Mouse (Mus musculus) midbrain, postnatal 0 days (tissue): ENCODE measurements around the gene Sh3rf1. TPM values are rescaled to one million over a fixed set of nuclear protein-coding genes. Genes with fewer than 3 reads are reported as not detected.

ENCODE experiments used
- ATAC-seq: fragments of 200-750 bp; cut with Nextera tagmentation; 2 replicates; pipeline ENCODE4 v1.8.0; 2017; ENCODE audit warnings: moderate number of reproducible peaks, mild to moderate bottlenecking, moderate TSS enrichment, moderate library complexity; ENCODE audit not compliant: low FRiP score
- DNase-seq: peaks from one replicate; pipeline ENCODE4 v3.0.0-alpha.2; 2015; ENCODE audit warnings: low spot score
- H3K27ac ChIP-seq: fragments of 300-500 bp; sonication (generic); 2 replicates; pipeline ENCODE4 v1.5.1; 2014; ENCODE audit warnings: low read depth, mild to moderate bottlenecking, low read length, mixed read lengths
- H3K27me3 ChIP-seq: fragments of 300-500 bp; sonication (generic); 2 replicates; pipeline ENCODE4 v1.6.1; 2014; ENCODE audit warnings: low read length, control low read depth, mixed read lengths; ENCODE audit not compliant: insufficient read depth
- H3K36me3 ChIP-seq: fragments of 300-500 bp; sonication (generic); 2 replicates; pipeline ENCODE4 v1.6.1; 2014; ENCODE audit warnings: low read length, control low read depth, mixed read lengths; ENCODE audit not compliant: insufficient read depth
- H3K4me1 ChIP-seq: fragments of 300-500 bp; sonication (generic); 2 replicates; pipeline ENCODE4 v1.6.1; 2014; ENCODE audit warnings: mild to moderate bottlenecking, control low read depth, antibody characterized with exemption, low read length, mixed read lengths; ENCODE audit not compliant: insufficient read depth
- H3K4me2 ChIP-seq: fragments of 300-500 bp; sonication (generic); 2 replicates; pipeline ENCODE4 v1.6.1; 2014; ENCODE audit warnings: low read depth, mild to moderate bottlenecking, low read length, mixed read lengths; ENCODE audit not compliant: poor library complexity, severe bottlenecking
- H3K4me3 ChIP-seq: fragments of 300-500 bp; sonication (generic); 2 replicates; pipeline ENCODE4 v1.5.1; 2014; ENCODE audit warnings: low read depth, mild to moderate bottlenecking, low read length, moderate library complexity
- H3K9ac ChIP-seq: fragments of 300-500 bp; sonication (generic); replicated peaks from 2 replicates; pipeline ENCODE4 v1.6.1; 2014; ENCODE audit warnings: mild to moderate bottlenecking, low read length, moderate library complexity, mixed read lengths; ENCODE audit not compliant: poor library complexity, severe bottlenecking
- H3K9me3 ChIP-seq: fragments of 300-500 bp; sonication (generic); 2 replicates; pipeline ENCODE4 v1.6.1; 2016; ENCODE audit warnings: low read length, control low read depth
- CTCF ChIP-seq: IDR thresholded peaks from 2 replicates; pipeline ENCODE4 v1.5.1; 2016; ENCODE audit warnings: antibody characterized with exemption, mild to moderate bottlenecking
- WGBS: fragments of 180-500 bp; shearing (Covaris S2); extraction: QIAGEN DNeasy Blood & Tissue Kit; methylation state at CpG from one replicate; pipeline ENCODE4 v1.1.7; 2014; 5-methylcytosine and 5-hydroxymethylcytosine counted together
- polyA plus RNA-seq: library from polyadenylated mRNA; unstranded; fragments of >200 nt; fragmentation: Nextera tagmentation; extraction: Ambion mirVana; gene quantifications from 2 replicates; pipeline ENCODE4 v1.2.1, GENCODE M21; 2015
- total RNA-seq: library from RNA; depleted of rRNA; stranded (reverse); fragments of >200 nt; gene quantifications from 2 replicates; pipeline ENCODE4 v1.2.3, GENCODE M21; 2014

Sh3rf1 gene
- total and polyA plus RNA-seq, 2 experiments from 2014 or later = 23.9 to 37.5 TPM

DNA sequence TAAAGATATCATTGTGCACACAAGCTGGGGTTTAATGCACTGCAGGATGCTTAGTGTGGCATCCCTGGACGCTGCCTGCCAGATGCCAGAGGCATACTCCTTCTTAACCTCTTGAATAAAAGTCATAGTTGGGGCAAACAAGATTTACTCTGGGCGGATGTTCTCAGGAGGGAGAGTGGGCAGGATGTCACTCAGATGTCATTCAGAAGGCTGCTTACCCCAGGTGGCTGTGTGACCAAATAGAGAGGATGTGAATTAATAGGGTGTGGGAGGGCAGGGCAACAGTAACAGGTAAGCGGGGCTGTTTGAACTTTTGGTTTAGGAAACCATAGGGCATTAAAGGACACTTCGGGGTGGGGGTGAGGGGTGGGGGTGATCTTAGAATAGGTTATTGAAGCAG lies 37.7 kb downstream of the Sh3rf1 start:
- H3K4me1 ChIP-seq = no peaks in the 10 kb centered on the region
- H3K36me3 ChIP-seq = no peaks in the 10 kb centered on the region
- H3K9ac ChIP-seq = no peak overlapping the region
- DNase-seq (no peak), ATAC-seq (no peak)
- no peak overlapping the region for H3K27ac ChIP-seq
- no peak overlapping the region for H3K4me2 ChIP-seq
- H3K9me3 ChIP-seq = no peaks in the 10 kb centered on the region
- H3K27me3 ChIP-seq = no peaks in the 10 kb centered on the region
- no peak for TF ChIP-seq CTCF
- no peak overlapping the region for H3K4me3 ChIP-seq
- WGBS = 56% methylated on average over 4 of the region's 4 CpGs

DNA sequence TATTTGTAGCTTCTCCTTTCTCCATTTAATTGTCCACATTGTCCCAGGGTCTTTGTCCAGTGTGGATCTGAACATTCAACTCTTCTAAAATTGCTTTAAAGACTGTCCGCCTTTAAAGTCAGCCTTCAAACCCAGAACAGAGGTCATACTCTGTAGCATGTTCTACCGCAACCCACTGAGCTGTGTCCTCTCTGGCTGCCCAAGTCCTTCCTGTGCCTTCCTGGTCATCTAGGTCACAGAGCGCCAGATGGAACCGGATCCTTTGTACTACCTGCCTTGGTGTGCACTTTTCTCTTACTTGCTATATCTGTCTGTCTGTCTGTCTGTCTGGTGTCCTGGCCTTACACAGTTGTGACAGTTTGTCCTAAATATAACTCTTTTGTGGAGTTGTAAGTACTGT lies 40.0 kb downstream of the Sh3rf1 start:
- Histone ChIP-seq H3K4me1 (no peaks in the 10 kb centered on the region), H3K36me3 (no peaks in the 10 kb centered on the region), H3K9me3 (no peaks in the 10 kb centered on the region), H3K27ac (no peak overlapping the region), H3K4me3 (no peak overlapping the region), H3K4me2 (no peak overlapping the region), H3K9ac (no peak overlapping the region), H3K27me3 (no peaks in the 10 kb centered on the region)
- no peak for TF ChIP-seq CTCF
- no peak for ATAC-seq
- no peak for DNase-seq
- 96% methylated on average over 4 of the region's 4 CpGs for WGBS

DNA sequence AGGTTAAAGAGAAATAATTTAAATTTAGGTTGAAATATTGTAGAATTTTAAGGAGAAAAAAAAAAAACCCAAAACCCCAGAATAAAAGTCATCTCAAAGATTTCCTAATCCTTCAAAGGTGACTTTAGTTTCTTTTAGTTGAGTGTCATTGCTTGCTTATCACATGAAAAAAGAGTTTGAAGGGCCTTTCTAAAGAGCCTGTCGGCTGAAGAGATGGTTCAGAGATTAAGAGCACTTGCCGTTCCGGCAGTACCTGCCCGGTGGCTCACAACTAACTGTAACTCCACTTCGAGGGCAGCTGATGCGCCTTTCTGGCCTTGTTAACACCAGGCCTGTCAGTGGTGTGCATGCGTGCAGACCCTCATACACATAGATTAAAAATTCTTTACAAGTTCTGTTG lies 41.2 kb downstream of the Sh3rf1 start:
- DNase-seq (no peak), ATAC-seq (no peak)
- no peak for TF ChIP-seq CTCF
- Histone ChIP-seq H3K27ac (no peak overlapping the region), H3K4me2 (no peak overlapping the region), H3K4me1 (no peaks in the 10 kb centered on the region), H3K9ac (no peak overlapping the region), H3K27me3 (no peaks in the 10 kb centered on the region), H3K36me3 (no peaks in the 10 kb centered on the region), H3K9me3 (no peaks in the 10 kb centered on the region), H3K4me3 (no peak overlapping the region)
- 47% methylated on average over 7 of the region's 7 CpGs for WGBS

DNA sequence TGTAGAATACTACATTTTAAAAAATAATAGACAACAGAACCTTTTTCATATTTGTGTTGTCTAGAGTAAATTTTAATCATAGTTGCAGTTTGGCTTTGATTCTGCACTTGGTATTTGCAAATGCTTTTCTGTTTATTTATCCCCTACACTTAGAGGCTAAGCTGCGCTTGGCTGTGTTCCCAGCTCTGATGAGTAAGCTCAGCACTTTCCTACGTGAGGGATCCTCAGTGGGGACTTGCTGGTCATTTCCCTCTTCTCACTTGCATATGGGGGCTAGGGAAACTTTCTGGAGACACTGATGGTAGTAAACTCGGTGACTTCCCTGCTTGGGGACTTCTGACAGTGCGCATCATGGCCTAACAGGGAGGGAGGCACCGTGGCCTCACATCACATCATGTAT lies 41.7 kb downstream of the Sh3rf1 start:
- no peaks in the 10 kb centered on the region for H3K4me1 ChIP-seq
- no peak for TF ChIP-seq CTCF
- no peak overlapping the region for H3K27ac ChIP-seq
- H3K9me3 ChIP-seq = no peaks in the 10 kb centered on the region
- H3K4me3 ChIP-seq = no peak overlapping the region
- WGBS = 65% methylated on average over 5 of the region's 5 CpGs
- no peak overlapping the region for H3K9ac ChIP-seq
- no peaks in the 10 kb centered on the region for H3K27me3 ChIP-seq
- no peak overlapping the region for H3K4me2 ChIP-seq
- H3K36me3 ChIP-seq = no peaks in the 10 kb centered on the region
- DNase-seq (peak; percentile 70), ATAC-seq (no peak)

DNA sequence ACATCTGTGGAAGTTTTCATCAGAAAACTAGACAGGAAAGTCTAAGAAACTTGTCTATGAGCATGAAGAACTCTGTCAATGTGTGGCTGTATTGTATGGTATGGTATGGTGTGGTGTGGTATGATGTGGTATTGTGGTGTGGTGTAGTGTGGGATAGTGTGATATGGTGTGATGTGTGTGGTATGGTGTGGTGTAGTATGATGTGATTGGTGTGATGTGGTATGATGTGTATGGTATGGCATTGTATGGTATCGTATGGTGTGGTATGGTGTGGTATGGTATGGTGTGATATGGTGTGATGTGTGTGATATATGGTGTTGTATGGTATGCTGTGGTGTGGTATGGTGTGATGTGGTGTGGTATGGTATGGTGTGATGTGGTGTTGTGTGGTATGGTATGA lies 43.4 kb downstream of the Sh3rf1 start:
- Histone ChIP-seq H3K4me2 (no peak overlapping the region), H3K36me3 (no peaks in the 10 kb centered on the region), H3K4me3 (no peak overlapping the region), H3K9ac (no peak overlapping the region), H3K27ac (no peak overlapping the region), H3K9me3 (no peaks in the 10 kb centered on the region), H3K27me3 (no peaks in the 10 kb centered on the region), H3K4me1 (no peaks in the 10 kb centered on the region)
- ATAC-seq (no peak), DNase-seq (no peak)
- 97% methylated on average over 1 of the region's 1 CpGs for WGBS
- TF ChIP-seq CTCF = no peak

DNA sequence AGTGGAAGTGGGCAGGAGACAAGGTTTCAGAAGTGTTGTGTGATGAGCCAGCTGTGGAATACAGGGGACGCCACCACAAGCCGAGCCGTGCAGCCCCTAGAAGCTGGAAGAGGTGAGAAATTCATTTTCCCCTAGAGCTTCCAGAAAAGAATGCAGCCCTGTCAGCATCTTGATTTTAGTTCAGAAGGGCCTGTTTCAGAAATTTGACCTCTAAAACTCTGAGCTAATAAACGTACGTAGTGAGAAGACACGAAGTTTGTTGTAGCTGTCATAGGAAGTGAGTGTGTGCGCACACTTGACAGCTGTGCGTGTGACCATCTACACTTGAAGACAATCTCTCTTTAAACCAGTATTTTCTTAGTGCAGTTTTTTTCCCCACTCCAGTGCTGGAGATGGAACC lies 44.0 kb downstream of the Sh3rf1 start:
- Histone ChIP-seq H3K4me3 (no peak overlapping the region), H3K27ac (no peak overlapping the region), H3K9ac (no peak overlapping the region), H3K9me3 (no peaks in the 10 kb centered on the region), H3K4me2 (no peak overlapping the region), H3K27me3 (no peaks in the 10 kb centered on the region), H3K4me1 (no peaks in the 10 kb centered on the region), H3K36me3 (no peaks in the 10 kb centered on the region)
- WGBS = 83% methylated on average over 8 of the region's 8 CpGs
- TF ChIP-seq CTCF = no peak
- no peak for DNase-seq
- ATAC-seq = no peak
